8 mouse cellular contexts compared by ENCODE assay signal in genomic region chr12:109399591-109399990, GRCm38 (mm10). TPM values are rescaled to one million over a fixed set of nuclear protein-coding genes. Genes with fewer than 3 reads are reported as not detected.
A peak's percentile ranks its signal among the peaks of the same experiment; 100 is the strongest.
DNase-seq lines count a peak whose midpoint lies in the region; ATAC-seq and TF ChIP-seq lines count a peak whose summit lies in the region.
"Had no signal": no experiment of that assay in that cellular context is flagged by ENCODE, and none has a peak within 500 bp of the region (broad histone marks: within the 10 kb centered on the region; RNA-seq: fewer than 3 reads in every experiment).

No protein-coding gene starts in this region.

- peak overlapping the region; percentile 48 for H3K9ac ChIP-seq in kidney, embryonic 16.5 days (replicated peaks; ENCODE audit: low read length)
- H3K9ac ChIP-seq in limb, embryonic 14.5 days (ENCODE audit: low read depth, low read length, severe bottlenecking) = no peak overlapping the region
- H3K9ac ChIP-seq in neural tube, embryonic 13.5 days = no peak overlapping the region

- ATAC-seq in kidney, embryonic 16.5 days (ENCODE audit: low FRiP score, low TSS enrichment) = no peak
- ATAC-seq in limb, embryonic 14.5 days (ENCODE audit: low FRiP score, low read depth) = no peak
- no peak for ATAC-seq in neural tube, embryonic 13.5 days (ENCODE audit: low read depth)

- peak overlapping the region; percentile 49 for H3K4me2 ChIP-seq in kidney, embryonic 16.5 days (replicated peaks; ENCODE audit: low read depth, low read length)
- H3K4me2 ChIP-seq in limb, embryonic 14.5 days (replicated peaks; ENCODE audit: low read depth, low read length, severe bottlenecking) = peak overlapping the region; percentile 23; the same call in 1 of the 2 replicates
- H3K4me2 ChIP-seq in neural tube, embryonic 13.5 days = peak overlapping the region; percentile 41

- no peak for TF ChIP-seq POLR2A in limb, embryonic 14.5 days (IDR thresholded peaks at IDR 0.05; ENCODE audit: borderline replicate concordance, extremely low read depth, insufficient read depth, insufficient read length)

- no peaks in the 10 kb centered on the region for H3K27me3 ChIP-seq in kidney, embryonic 16.5 days (ENCODE audit: insufficient read depth, low read length)
- H3K27me3 ChIP-seq in limb, embryonic 14.5 days (ENCODE audit: control insufficient read depth, insufficient read depth, low read length) = no peaks in the 10 kb centered on the region
- no peaks in the 10 kb centered on the region for H3K27me3 ChIP-seq in neural tube, embryonic 13.5 days

- H3K4me1 ChIP-seq in kidney, embryonic 16.5 days (ENCODE audit: insufficient read depth, low read length) = peaks cover 47% of the 10 kb centered on the region
- peaks cover 47% of the 10 kb centered on the region for H3K4me1 ChIP-seq in limb, embryonic 14.5 days (ENCODE audit: control insufficient read depth, insufficient read depth, low read length)
- peaks cover 71% of the 10 kb centered on the region for H3K4me1 ChIP-seq in neural tube, embryonic 13.5 days (replicated peaks)

- H3K27ac ChIP-seq in kidney, embryonic 16.5 days (ENCODE audit: low read length) = 0 out of 2 replicates have a peak overlapping the region, but pooled peaks have one; percentile 2
- peak overlapping the region; percentile 50 for H3K27ac ChIP-seq in limb, embryonic 14.5 days (replicated peaks; ENCODE audit: low read depth, low read length)
- 0 out of 2 replicates have a peak overlapping the region, but pooled peaks have one; percentile 18 for H3K27ac ChIP-seq in neural tube, embryonic 13.5 days (replicated peaks)

- H3K36me3 ChIP-seq in kidney, embryonic 16.5 days (ENCODE audit: insufficient read depth, low read length) = no peaks in the 10 kb centered on the region
- H3K36me3 ChIP-seq in limb, embryonic 14.5 days (ENCODE audit: control insufficient read depth, insufficient read depth, low read length) = no peaks in the 10 kb centered on the region
- H3K36me3 ChIP-seq in neural tube, embryonic 13.5 days = no peaks in the 10 kb centered on the region

- no peaks in the 10 kb centered on the region for H3K9me3 ChIP-seq in kidney, embryonic 16.5 days (ENCODE audit: low read length)
- H3K9me3 ChIP-seq in limb, embryonic 14.5 days (ENCODE audit: control insufficient read depth, low read length) = no peaks in the 10 kb centered on the region
- H3K9me3 ChIP-seq in neural tube, embryonic 13.5 days = no peaks in the 10 kb centered on the region

- H3K4me3 ChIP-seq in kidney, embryonic 16.5 days (ENCODE audit: low read length) = peak overlapping the region; percentile 17; the same call in 1 of the 2 replicates
- 0 out of 2 replicates have a peak overlapping the region, but pooled peaks have one; percentile 9 for H3K4me3 ChIP-seq in limb, embryonic 14.5 days (replicated peaks; ENCODE audit: low read length)
- no peak overlapping the region for H3K4me3 ChIP-seq in neural tube, embryonic 13.5 days

- WGBS in kidney, embryonic 16.5 days = 10% methylated on average over 22 of the region's 22 CpGs
- WGBS in limb, embryonic 14.5 days = 22% methylated on average over 22 of the region's 22 CpGs
- 19% methylated on average over 22 of the region's 22 CpGs for WGBS in neural tube, embryonic 13.5 days

- DNase-seq in adrenal gland, adult (ENCODE audit: inconsistent age in 2 of 2, low spot score in 1 of 2) = peak; percentile 82 to 87
- peak; percentile 86 for DNase-seq in adrenal gland, postnatal 14 days
- peak; percentile 70 to 74 for DNase-seq in frontal cortex, postnatal 36 days (ENCODE audit: low spot score in 2 of 2)
- DNase-seq in limb, embryonic 14.5 days (ENCODE audit: low spot score) = peak; percentile 61
- no peak for DNase-seq in thymus, postnatal 36 days

RNA-seq across cellular contexts. Expression of gene Dlk1, which starts 53.0 kb away (rescaled TPM):
- 494 and 529 TPM in 2 replicates for total RNA-seq in adrenal gland, postnatal 14 days (2021)
- polyA plus RNA-seq in kidney, embryonic 16.5 days (2015; fragmentation: Nextera tagmentation; extraction: Ambion mirVana) = 91.9 and 111 TPM in 2 replicates
- polyA plus RNA-seq in limb, embryonic 14.5 days (2012; rRNA removed) = 2,661 and 2,964 TPM in 2 replicates
- polyA plus RNA-seq in limb, embryonic 14.5 days (2014; fragmentation: Nextera tagmentation; extraction: Ambion mirVana) = 487 and 640 TPM in 2 replicates
- 77.7 and 96.5 TPM in 2 replicates for polyA plus RNA-seq in neural tube, embryonic 13.5 days (2015; fragmentation: Nextera tagmentation; extraction: Ambion mirVana)
- total RNA-seq: liver, adult 2 months had no signal

Comparison
In these comparisons a context has a peak if more than half of its experiments do, and no peak if none do; other contexts are left out.
1. DNase-seq: peak in adrenal gland, adult (2 of 2), adrenal gland, postnatal 14 days (single experiment), frontal cortex, postnatal 36 days (2 of 2) and limb, embryonic 14.5 days (single experiment); none in thymus, postnatal 36 days (0 of 2).
2. Peak in every context shown above with its lines, with median percentiles within 50 percentile points of each other: H3K27ac ChIP-seq and H3K4me2 ChIP-seq.